Mouse (Mus musculus): ENCODE measurements around the gene Pdcd2.
A peak's percentile ranks its signal among the peaks of the same experiment; 100 is the strongest.

Pdcd2 gene

DNA sequence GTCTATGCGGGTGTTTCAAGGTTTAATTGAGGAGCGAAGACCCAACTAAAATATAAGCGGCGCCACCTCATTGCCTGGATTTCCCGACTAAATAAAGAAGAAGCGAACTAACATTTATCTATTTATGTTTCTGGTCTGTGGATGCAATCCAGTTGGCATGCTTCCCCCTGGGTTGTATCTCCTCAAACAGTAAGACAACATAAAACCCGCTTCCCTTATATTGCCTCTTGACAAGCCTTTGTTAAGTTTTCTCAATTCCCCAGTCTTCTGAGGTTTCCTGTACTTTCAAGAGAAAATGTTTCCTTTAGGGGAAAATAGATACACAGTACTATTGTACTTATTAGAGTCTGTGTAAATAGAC lies 28.4 kb downstream of the Pdcd2 start:
- DNase-seq (ENCODE audit: low read depth, low spot score): no peak

DNA sequence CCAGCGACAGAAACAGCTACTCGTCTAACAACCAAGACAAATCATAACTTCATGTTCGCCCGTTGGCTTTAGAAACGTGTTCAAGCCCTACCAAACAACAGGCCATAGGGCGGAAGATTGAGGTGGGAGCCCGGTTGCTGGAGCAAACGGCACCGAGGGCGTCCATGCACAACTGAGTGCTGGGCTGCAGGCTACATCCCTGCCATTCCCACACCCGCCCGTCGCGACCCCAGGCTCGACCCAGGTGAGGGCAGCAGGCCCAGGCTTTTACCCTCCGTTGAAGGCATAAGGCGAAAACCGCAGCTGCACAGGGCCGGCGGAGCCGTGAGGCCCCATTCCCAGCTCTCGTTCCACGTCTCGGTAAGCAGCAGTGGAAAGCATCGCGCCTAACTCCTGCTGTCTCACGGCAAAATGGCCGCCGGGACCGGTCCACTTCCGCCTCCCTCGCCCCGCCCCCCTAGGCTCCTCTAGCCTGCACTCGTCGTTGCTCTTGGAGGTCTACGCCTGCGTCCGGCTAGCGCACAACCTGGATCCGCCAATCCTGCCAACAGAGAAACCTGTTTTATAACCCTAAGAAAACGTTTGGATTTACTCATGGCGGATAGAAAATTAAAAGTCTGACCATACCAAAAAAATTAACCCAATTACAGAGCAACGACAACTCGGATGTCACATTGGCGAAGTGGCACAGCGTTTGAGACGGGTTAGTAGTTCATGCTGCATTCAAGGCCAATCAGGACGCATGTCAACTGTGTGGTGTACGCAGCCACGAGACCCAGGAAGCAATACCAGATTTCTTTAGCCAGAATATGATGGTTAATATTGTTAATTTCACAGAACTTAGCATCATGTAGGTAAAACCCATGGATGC lies 29.0 kb downstream of the Pdcd2 start:
- peak; percentile 97 for DNase-seq (ENCODE audit: low read depth, low spot score)

DNA sequence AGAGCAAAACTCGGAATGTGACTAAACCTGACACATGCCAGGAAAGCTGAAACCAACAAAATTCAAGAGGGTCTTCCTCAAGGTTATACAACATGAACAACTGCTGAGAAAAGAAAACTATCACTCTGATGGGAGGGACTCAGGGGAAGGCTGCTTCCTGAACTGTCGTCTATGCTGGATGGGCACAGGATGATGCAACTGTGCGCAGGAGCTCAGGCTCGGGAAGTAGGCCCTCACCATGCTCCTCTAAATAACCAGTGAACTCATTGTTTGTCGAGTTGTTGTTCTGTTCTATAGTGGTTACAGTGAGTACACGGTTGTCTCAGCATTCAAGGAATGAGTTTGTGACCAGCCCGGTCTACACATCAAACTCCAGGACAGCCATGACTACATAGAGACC lies 36.6 kb downstream of the Pdcd2 start:
- no peak for DNase-seq (ENCODE audit: low read depth, low spot score)

DNA sequence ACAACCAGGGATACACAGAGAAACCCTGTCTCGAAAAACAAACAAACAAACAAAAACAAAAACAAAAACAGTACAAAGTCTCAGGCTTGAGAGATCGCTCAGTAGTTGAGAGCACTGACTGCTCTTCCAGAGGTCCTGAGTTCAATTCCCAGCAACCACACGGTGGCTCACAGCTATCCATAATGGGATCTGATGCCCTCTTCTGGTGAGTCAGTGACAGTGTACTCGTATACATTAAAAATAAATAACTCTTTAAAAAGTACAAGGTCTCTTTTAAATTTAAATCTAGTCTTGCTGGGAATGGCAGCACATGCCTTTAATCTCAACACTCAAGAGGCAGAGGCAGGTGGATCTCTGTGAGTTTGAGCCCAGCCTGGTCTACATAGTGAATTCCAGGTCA lies 54.4 kb downstream of the Pdcd2 start:
- DNase-seq (ENCODE audit: low read depth, low spot score): no peak
